Mouse (Mus musculus) urinary bladder, postnatal 14 days (tissue): ENCODE data around the gene Tmprss11e.

Source experiments
- DNase-seq: peaks from one replicate; pipeline ENCODE4 v3.0.0; 2021; ENCODE audit warnings: low spot score

The Tmprss11e gene

DNA sequence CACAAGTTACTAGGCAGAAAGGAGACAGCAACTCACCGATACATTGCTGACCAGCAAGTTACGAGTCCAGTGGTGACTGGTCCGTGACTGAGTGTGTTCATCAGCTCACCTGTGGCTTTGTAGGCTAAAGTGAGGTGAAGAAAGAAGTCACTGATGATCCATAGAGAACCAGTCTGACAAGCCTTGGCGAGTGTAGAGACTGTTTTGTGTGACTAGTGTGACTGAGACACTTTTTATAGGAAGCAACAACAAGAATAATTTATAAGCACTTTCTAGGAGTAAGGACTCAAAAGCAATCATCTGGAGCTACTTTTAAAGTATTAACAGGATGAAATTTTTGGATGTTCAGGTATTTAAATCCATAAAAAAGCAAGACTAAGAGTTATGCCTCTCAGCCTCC is at the start of gene Tmprss11e:
Gene Tmprss11e (minus strand): TSS at position 101 of the 400 bp plus-strand sequence.
- DNase-seq, result no peak

DNA sequence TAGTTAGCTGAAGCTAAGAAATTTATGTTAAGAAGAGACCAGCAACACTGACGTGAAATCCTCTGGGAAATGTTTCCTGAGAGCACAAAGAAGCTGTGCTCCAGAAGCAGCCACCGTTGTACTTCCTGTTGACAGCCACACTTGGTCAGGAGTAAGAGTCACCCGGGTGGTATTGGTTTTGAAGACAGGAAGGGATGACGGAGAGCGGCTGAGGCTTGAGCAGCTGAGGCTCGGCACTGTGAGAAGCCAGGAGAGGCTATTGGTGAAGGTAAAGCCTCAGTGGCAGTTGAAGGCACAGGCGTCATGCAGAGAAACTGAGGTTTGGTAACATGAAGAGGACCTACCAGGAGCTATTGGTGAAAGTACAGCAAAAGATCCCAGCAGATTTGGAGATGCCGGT is 47.2 kb upstream of the Tmprss11e start:
- no peak for DNase-seq

DNA sequence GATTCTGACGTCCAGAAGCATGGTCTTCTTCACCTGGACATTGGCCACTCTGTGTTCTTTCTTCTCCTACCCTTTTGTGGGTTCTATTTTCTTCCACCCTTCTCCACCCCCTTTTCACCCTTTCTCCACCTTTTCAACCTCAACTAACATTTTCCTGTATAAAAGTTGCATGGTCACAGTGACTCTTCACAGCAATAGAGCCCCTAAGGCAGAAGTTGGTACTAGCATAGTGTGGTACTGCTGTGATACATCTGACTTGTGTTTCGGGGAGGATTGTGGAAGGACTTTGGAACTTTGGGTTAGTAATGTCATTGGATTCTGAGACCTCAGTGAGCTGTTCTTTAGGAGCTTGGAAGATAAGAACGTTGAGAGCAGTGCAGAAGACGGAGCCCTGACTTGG is 46.6 kb upstream of the Tmprss11e start:
- DNase-seq, result no peak

DNA sequence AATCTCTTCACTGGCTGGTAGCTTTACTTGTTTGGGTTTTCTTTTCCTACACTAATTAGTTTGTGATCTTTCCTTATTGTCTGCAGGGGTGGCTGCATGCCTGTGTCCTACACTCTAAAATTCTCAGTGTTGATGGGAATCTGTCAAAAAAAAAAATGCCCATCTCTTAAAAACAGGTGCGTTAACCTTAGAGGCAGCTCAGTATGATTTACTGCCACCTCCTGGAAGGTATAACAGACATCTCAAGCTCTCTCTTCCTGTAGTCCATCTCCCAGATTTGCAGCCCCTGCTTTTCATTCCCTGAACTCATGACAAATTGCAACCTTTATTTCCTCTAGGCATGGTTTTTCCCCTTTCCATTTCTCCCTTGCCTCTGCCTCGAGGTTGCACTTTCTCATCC is 44.3 kb upstream of the Tmprss11e start:
- no peak for DNase-seq

DNA sequence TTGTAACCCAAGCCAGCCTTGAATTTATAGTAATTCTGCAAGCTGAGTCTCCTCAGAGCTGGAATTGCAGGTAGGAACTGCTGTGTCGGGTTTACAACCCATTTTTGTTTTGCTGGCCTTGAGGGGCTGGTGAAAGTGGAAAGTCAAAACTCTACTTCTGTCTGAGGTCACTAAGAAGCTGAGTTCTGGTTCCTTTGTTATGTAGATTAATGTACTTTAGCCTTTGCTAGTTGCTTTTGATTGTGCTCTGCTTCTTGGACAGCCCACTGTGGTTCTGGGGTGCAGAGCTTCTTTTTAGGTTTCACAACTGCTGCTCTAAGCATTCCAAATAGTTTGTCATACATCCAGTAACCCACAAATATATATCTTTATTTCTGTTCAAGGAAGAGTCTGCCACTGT is 41.2 kb upstream of the Tmprss11e start:
- no peak for DNase-seq

DNA sequence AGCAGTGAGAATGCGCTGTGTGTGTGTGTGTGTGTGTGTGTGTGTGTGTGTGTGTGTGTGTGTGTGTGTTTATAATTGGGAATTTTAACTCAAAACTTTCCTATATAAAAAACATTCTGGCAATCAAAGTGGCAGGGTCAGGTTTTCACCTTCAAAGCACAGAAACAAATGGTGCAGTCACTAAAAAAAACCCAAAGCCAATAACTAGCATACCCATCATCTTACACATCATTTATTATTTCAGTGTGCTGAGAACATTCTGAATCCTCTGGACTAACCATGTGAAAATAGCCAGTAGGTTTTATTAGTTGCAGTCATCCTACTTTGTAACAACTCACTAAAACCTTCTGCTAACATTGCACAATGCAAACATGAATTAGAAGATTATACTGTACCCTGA is 38.6 kb upstream of the Tmprss11e start:
- no peak for DNase-seq

DNA sequence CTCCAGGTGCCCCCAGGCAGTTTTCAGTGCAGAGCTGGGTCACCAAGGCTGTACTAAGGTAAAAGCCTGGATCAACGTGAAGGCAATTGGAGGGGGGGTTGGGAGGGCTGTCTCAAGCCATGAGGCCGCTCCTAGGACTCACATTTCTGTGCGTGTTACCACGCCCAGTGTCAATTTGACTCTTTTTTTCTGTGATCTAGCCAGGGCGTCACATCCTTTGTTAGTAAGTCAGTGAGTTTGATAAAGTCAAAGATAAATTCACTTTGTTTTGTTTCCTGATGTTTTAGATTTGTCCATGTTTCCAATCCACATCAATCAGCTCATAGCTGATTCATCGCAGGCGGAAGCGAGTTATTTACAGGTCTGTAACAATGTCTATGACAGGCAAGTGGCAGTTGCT is 37.4 kb upstream of the Tmprss11e start:
- DNase-seq, result peak; percentile 10

DNA sequence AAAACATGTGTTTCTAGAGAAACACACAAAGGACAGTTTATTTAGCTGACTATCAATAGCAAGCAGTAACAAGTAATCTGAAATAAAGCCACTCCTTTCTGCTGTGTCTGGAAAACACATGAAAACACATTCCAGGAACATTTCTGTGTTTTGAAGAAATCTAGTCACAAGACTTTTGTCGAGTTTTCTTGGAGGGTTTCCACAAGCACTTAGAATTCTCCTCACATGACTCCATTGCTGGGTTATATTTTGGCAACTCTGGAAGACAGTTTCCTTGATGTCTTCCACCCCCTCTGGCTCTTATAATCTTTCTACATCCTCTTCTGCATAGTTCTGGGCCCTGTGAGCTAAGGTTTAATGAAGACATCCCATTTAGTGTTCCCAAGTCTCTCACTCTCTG is 32.9 kb upstream of the Tmprss11e start:
- DNase-seq, result no peak

DNA sequence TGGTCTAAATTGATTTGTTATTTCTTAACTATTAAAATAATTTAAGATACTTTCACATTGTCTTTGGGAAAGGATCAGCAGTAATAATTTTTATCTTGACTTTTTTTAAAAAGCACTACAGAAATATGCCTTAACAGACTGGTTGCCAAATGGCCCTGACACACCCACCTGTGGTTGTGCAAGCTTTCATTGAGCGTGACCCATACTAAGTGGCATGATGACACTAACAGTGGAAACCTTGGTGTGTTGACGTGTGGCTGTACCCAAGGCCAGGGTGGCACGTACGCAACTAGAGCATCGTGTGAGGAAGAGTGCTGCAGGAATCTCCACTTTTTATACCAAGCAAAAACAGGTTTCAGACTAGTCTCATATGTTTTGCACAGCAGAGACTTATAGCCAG is 31.3 kb upstream of the Tmprss11e start:
- peak; percentile 9 for DNase-seq

DNA sequence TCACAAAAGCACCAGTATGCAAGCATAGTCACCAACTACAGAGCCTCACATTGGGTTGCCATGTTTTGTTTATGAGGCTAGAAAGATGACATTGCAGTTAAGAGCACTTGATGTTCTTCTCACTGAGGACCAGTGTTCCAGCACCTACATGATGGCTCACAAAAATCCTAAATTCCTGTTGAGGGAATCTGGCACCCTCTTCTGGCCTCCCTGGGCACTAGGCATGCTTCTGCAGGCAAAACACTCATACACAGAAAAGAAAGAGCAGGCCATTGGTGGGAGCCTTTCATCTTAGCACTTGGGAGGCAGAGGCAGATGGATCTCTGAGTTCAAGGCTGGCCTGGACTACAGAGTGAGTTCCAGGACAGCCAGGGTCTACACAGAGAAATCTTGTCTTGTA is 25.4 kb upstream of the Tmprss11e start:
- no peak for DNase-seq

DNA sequence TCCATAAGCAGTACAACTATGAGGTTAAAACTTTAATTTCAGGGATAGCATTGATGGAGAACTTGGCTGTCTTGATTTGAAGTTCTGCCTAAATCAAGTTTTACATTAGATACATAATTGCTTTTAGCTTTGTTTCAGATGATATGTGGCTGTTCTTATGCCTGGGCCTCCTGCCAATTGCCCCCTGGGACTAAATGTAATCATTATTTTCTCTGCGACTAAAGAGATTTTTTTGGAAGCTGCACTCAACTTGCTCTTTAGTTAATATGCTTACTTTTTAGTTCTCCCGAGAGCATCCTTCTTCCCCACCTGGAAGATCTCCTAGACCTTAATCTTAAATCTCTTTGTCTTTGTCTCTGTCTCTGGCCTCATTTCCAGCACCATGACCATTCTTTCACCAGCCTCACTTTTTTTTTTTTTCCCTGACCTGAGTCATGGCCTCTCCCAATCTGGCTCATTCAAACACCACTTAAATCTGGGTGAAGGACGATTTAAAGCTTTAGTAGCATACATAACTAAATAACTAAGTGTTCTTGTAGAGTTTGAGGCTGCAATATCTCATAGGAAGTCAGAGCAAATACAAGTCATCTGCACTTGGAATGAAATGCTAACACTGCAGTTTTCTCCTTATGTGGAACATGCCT is 23.5 kb upstream of the Tmprss11e start:
- no peak for DNase-seq

DNA sequence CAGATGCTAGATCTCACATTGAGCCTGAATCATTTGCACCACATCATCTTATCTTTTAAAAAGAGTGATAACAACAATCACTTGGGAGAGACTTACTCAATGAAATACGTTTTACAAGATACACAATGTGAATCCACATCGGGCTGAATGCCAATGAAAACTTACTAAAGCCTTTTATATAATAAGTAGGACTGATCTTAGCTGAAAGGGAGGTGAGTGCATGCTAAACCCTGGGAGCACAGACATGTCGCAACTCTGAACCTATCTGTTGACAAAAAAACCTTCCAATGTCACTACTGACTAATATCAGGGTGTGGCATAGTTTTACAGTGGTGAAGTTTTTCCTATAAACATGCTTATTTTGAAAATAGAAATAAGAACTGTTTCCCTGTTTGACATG is 2.8 kb downstream of the Tmprss11e start:
- no peak for DNase-seq

DNA sequence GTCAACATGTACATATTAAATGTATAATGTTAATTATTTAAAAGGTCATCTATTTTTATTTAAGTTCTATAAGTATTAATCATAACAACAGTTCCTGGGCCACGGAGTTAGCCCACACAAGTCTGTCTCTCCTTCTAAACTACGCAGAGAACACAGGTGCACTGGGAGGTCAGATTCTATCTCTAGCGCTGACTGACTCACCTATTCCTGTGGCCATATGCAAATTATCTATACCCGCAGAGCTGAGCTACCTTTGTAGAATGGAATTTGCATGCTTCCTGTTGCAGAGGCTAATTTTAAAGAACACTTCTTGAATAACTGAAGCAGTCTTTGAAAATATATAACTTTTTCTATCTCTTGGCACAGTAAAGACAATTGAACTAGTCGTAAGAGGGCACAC is 4.5 kb downstream of the Tmprss11e start:
- peak; percentile 54 for DNase-seq

DNA sequence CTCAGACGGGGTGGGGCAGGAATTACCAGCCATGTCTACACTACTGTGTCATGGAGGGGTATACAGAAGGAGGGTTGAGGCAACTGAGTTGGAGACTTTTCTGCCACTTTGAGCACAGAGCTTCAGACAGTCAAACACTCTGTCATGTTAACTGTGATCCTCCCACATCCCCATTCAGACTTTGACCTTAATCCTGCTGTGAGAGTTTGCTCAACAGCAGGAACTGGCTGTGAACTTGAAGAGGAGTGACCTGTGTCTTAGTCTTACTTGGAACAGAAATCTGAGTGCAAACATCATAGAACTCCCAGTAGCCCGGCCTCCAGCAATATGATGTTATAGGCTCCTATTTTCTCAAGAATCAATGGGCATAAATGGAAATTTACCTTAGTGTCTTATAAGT is 9.8 kb downstream of the Tmprss11e start:
- DNase-seq, result no peak

DNA sequence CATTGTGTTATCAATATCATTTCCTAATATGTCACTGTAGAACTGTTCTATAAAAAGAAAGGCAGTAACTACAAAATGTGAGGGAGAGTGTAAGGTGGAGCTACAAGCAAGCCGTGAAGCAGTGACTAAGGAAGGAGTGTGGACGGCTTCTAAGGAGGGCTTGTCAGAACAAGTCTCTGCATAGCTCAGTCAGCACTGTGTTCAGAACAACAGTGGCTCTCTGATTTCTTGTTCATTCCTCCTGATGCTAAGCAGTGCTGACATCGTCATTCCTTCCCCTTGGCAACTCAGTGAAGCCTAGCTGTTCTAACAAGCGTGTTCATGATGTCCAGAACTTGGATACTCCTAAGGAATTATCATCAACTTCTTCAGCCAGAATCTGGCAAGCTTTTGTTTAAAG is 15.0 kb downstream of the Tmprss11e start:
- peak; percentile 32 for DNase-seq

DNA sequence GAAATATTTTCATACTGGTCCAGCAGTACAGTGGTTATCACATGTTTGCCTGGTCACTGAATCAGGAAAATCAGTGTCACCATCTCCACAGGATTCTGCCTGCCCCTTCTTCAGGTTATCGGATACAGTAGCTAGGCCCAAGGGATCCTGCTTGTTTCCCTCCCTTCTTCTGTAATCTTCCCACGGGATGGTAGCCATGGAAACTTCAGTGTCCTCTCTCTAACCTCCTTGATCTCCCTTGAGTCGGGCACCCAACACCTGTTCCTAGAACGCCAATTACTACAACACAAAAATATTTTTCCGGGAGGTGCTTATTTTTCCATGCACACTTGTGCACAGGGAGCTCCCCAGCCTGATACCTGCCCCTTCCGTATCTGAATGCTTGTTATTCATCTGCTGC is 17.0 kb downstream of the Tmprss11e start:
- no peak for DNase-seq

DNA sequence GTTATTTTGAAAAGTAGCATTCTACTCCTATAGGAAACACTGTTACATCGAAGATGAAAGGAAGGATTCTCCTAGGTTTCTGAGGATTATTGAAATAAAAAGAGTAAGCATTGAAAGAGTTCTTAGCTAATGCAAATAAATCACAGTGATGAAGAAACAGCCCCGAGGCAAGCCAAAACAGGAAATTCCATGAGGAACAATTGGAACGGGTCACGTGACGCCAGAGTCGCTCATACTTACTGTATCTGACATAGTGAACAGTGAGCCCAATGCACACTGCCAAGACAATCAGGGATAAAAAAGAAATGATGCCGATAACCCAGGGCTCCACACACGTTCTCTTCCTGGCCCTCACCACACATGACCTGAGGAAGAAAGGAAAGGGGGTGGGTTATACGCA is 18.6 kb downstream of the Tmprss11e start:
- DNase-seq, result no peak

DNA sequence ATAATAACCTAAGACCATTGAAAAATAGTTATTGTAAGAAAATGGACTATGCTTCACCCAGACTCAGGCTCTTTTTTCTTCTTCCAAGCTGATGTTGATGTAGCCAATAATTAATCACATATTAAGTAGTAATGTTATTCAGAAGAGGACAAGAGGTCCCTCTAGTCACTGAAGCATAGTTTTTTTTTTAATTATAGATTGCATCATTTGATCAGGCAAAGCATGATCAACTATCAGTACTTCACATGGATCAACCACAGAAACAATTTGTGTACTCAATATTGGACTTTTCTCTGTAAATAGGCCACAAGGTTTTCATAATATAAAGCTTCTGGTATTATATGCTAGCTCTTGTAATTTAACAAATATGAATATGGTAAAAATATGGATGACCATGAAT is 20.6 kb downstream of the Tmprss11e start:
- no peak for DNase-seq

DNA sequence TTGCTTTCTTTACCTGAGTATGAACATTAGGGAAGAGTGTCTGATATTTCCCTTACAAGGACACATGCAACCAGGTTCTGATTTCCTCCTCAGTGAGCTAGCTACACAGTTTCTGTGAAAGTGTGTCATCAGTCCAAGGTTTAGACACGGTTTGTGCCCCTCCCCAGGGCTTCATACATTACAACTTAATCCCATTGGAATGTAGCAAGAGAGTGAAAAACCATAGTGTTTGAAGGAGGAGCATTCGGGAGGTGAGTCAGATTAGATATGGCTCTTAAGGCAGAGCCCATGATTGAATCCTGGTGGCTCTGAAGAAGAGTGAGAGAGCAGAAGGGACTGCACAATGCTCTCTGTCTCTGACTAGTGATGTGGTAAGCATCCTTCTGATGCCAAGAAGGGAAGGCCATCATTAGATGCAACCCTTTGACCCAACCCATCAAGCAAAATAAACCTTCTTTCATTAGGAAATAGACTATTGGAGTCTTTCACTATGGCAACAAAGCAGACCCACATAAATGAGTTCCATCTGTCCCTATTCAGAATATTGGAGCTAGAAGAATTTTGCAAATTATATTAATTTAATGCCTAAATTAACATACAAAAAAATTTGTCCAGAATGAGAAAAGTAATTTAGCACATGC is 22.7 kb downstream of the Tmprss11e start:
- no peak for DNase-seq

DNA sequence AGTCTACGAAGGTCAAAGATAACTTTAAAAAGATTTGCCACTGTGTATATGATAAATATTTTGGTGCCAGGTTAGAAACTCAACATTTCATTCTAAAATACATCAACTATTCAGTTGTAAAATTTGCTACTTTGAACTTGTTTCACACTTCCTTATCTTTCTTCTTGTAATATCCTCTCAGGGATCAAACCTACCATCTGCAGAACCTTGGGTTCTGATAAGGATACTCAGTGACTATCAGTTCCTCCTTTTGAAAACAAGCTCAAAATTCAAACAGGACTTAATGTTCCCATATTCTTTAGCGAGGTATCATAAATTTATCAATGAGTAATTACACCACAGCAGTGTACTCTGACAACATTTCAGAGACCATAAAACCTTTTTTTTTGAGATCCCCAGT is 30.6 kb downstream of the Tmprss11e start:
- DNase-seq, result no peak

DNA sequence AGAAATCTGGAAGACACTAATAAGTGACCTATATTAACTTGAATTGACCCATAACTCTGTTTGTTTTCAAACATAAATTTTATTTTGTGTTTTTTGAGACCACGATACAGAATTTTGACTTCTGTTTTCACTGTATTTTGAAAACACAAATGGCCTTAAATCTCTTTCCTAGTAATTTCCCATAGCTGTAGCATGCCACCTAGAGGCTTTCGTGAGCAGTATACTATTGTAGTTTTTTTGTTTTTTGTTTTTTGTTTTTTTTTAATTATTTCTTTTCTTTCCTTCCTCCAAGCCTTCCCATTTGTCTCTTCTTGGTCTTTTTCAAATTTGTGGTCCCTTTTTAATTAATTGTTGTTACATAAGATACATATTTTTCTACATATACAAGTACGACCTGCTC is 40.7 kb downstream of the Tmprss11e start:
- DNase-seq, result no peak

DNA sequence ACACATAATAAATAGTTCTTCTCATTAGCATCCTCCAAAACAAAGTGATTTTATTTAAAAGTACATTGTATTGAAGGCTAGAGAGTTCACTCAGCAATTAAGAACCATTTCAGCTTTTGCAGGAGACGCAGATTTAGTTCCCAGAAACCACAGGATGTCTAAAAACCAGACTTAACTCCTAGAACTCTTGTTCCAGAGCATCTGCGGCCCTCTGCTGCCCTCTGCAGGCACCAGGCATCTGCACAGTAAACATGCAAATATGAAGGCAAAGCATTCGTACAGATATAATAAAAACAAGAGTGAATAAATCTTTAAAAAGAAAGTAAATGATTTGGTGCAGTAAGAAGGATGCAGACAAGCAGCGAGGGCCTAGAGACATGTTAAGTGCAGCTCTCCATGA is 60.9 kb downstream of the Tmprss11e start:
- DNase-seq, result peak; percentile 82

DNA sequence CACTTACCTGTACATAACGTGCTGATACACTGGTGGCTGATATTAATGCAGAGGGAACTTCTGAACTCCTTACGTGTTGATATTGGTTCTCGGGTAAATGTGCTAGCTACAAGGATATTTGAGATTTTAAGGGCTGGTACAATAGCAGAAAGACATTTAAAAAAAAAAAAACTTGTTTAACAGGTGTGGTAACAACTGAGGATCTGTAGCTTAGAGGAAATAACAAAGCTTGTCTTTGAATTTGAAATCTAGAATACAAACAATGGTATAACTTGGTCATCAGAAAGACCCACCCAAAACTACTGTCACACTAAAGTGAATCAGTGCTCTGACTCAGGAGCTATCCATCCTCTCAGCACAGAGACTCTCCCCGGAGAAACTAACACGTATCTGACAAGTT is 69.4 kb downstream of the Tmprss11e start, which contains the start of gene Tmprss11b:
Gene Tmprss11b (minus strand): TSS at position 101 of the 400 bp plus-strand sequence.
- DNase-seq, result no peak
